Mouse (Mus musculus) stomach, postnatal 0 days (tissue): Measurements from ENCODE around the gene Pianp.

ENCODE experiments used
- CTCF ChIP-seq: IDR thresholded peaks from 2 replicates; pipeline ENCODE4 v1.5.1; 2016; ENCODE audit warnings: antibody characterized with exemption, low read depth, mild to moderate bottlenecking, moderate library complexity
- EP300 ChIP-seq: optimal IDR thresholded peaks from 2 replicates; pipeline ENCODE3; 2016; ENCODE audit warnings: antibody characterized with exemption

- no peak for TF ChIP-seq CTCF
- TF ChIP-seq EP300: no peak
These were observed 43.1 kb downstream of the Pianp start, which contains the start of gene Ing4 for GRCm38 (mm10) chr6:125039533-125040153.
